Mouse (Mus musculus): ENCODE results near the gene Ptpra. TPM values are rescaled to one million over a fixed set of nuclear protein-coding genes. Genes with fewer than 3 reads are reported as not detected.

Ptpra gene
- total RNA-seq (2023), result 100 to 1,000 TPM; 104 to 116 TPM

DNA sequence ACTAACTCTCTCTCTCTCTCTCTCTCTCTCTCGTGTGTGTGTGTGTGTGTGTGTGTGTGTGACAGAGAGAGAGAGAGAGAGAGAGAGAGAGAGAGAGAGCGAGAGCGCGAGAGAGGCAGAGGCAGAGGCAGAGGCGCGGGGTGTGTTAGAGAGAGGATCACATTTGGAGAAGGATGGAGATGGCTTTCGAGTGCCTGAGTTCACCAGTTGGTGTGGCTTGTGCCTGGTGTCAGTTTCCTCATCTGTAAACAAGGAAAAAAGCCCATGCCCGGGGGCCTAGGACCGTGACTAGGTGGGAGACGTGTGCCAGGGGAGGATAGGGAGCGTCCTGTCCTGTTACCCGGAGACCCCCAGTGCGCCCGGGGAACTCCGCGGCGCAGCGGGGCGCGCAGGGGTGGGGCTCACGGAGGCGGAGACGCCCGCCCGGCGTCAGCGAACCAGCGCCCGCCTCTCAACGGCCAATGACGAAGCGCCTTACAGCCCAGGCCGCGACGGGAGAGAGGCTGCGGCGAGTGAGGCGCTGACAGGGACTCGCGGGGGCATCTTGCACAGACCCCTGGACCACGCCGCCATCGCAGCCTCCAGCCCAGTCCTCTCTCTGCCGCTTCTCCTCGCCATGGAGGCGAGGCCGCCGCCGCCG is at the start of gene Ptpra:
Gene Ptpra, plus strand, starts transcription at position 485 of the 640 bp plus-strand sequence.

DNA sequence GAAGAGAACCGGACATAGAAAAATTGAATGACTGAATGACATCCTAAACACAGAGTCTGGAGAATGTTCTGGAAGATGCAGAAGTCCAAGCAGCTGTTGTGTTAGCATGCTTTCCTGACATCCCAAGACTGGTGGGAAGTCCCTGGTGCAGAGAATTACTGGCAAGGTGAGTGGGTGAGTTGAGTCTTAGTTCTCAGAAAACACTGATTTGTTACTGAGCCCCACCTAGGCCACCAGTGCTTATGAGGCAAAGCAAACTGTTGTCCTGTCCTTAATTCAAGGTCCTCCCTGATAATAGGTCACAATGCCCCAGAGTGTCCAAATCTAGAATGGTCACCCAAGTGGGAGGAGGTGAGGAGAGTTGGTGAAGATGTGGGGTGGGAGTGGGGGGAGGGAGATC is 45.1 kb upstream of the Ptpra start, which contains the start of the genes Gm28372 and 1700020A23Rik:
Gene Gm28372, plus strand, starts transcription at position 301 of the 400 bp plus-strand sequence.
Gene 1700020A23Rik, plus strand, starts transcription at position 321 of the 400 bp plus-strand sequence.

DNA sequence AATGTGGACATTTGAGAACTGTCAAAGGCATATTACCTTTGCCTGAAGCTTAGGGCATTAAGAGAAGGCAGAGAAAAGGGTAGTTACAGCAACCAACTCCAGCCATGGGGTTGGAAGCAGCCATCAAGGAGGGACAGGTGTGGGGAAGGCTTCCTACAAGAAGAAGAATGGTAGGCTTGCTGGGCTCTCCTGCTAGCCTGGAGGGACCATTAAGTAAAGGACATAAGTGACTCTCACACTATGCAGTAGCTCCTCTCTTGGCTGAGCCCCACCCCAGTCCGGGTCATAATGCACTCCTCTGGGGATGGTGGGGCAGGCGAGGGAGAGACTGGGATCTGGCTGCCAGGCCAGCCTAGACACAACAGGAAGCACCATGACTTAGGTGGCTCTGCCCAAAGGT is 43.9 kb upstream of the Ptpra start, which contains the start of gene Tmem239:
Gene Tmem239, plus strand, starts transcription at position 301 of the 400 bp plus-strand sequence.

DNA sequence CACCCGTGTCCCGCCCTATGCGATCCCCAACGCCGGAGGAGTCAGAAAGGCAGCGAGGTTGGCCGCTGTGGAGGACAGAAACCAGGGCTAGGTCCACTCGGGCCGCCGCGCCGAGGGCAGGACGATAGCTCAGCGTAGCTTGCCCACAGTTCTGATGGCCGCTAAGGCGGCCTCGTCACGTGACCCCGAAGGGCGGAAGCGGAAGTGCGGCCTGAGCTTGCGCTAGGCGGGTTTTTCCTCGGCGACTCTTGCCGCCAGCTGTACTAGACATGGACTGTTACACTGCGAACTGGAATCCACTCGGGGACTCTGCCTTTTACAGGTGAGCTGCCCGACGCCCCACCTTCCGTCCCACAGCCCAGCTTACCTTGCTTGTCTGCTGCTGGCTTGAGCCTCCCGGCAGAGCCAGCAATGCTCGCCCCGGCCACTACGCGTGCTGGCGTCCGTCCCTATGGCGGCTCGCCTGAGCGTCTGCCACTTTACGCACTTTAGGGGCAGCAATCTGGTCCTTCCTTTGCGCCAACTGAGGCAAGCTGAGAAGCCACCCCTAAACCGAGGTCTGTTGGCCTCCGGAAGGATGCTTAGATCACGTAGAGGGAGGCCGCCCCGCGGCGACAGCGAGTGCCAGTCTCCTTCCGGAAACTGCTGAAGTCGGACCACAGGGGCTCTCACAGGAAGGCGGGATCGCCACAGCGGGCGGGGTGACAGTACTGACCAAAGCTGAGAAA is 25.8 kb upstream of the Ptpra start, which contains the start of the genes Vps16 and Pced1a:
Gene Vps16, plus strand, starts transcription at position 214 of the 728 bp plus-strand sequence.
Gene Pced1a, minus strand, starts transcription at position 576 of the 728 bp plus-strand sequence.

DNA sequence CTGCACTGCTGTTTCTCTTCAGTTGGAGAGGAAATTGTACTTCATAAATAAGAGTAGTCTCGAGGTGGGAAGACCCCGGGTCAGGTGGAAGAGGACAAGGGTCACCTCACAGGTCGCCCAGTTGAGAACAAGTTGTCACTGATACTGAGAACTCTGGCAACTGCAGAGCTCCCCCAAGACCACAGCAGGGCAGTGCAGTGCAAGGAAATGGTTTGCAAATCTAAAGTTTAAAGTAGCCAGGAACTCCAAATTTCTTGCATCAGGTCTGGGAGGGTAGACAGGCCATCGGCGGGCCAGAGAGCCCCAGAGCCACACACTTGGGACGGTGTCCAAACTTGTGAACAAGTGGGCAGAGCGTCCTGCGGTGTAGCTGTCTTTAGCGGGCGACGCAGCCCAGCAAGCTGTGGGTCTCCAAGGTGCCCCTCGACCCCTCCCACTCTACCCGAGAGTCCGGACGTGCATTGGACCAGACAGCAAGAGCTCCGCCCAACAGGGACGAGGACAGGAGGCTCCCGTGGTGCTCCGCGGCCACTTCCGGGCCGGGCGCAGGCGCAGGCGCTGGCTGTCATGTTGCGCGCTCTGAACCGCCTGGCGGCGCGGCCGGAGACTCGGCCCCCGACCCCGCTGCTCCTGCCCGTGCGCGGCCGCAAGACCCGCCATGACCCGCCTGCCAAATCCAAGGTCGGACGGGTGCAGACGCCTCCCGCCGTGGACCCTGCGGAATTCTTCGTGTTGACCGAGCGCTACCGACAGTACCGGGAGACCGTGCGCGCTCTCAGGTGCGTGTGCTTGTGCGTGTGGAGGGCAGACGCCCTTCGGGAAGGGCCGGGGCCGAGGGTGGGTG is 113.4 kb downstream of the Ptpra start, which contains the start of gene Mrps26:
Gene Mrps26, plus strand, starts transcription at position 531 of the 844 bp plus-strand sequence.

DNA sequence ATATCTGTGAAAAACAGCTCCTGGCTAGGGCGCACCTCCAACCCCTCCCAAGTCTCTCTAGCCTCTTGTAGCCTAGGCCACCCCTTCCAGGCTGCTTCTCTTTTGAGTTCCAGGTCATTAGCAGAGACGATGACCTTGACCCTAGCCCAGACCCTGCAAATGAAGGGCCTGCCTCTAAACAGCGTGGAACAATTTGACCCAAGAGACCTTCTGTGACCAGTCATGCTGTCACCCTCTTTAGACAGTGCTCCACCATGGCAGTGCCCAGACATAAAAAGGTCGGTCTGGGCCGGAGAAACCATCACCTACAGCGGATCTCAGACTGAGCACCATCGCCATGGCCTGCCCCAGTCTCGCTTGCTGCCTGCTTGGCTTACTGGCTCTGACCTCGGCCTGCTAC is 125.8 kb downstream of the Ptpra start, which contains the start of gene Oxt:
Gene Oxt, plus strand, starts transcription at position 301 of the 400 bp plus-strand sequence.

DNA sequence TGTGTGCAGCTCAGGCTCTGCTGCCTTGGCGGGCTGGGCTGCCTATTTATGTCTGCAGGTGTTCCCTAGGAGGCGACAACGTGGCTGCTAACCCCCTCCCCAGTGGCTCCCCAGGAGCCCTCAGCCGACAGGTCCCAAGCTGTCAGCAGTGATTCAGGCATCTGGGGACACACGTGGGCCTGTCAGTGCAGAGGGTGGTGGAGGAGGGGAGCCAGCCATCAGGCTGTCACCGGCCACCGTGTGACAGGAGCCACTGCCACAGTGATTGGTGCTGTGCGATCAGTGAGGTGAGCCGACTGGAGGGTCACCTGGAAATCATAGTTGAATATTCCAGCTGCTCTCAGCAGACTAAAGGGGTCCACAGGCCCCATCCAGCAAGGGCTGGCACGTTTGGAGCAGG is 132.5 kb downstream of the Ptpra start, which contains the start of gene Avp:
Gene Avp, minus strand, starts transcription at position 3 of the 400 bp plus-strand sequence.

Other genes with a start within 250 kb of the Ptpra start
- gene Nop56, start 175.8 kb upstream of the Ptpra start, total RNA-seq (2023), result 100 to 1,000 TPM; 315 to 340 TPM
- 100 to 1,000 TPM; 127 to 154 TPM for gene Idh3b, start 165.7 kb upstream of the Ptpra start, total RNA-seq (2023)
- gene Ebf4, start 155.1 kb upstream of the Ptpra start, total RNA-seq (2023), result not detected
- gene Cpxm1, start 52.7 kb upstream of the Ptpra start, total RNA-seq (2023), result 1 to 10 TPM in 1 of 2 experiments, not detected in 1; 1.2 TPM
- not detected for gene Gm28372, start 45.0 kb upstream of the Ptpra start, total RNA-seq (2023)
- not detected for gene 1700020A23Rik, start 45.0 kb upstream of the Ptpra start, total RNA-seq (2023)
- not detected for gene Tmem239, start 43.8 kb upstream of the Ptpra start, total RNA-seq (2023)
- gene Vps16, start 25.9 kb upstream of the Ptpra start, total RNA-seq (2023), result 100 to 1,000 TPM; 156 to 175 TPM
- 10 to 100 TPM; 22.2 to 26.2 TPM for gene Pced1a, start 25.6 kb upstream of the Ptpra start, total RNA-seq (2023)
- gene Mrps26, start 113.5 kb downstream of the Ptpra start, total RNA-seq (2023), result 10 to 100 TPM; 51.4 to 51.5 TPM
- gene Oxt, start 125.9 kb downstream of the Ptpra start, total RNA-seq (2023), result not detected
- not detected for gene Avp, start 132.3 kb downstream of the Ptpra start, total RNA-seq (2023)
- gene Fastkd5, start 179.7 kb downstream of the Ptpra start, total RNA-seq (2023), result 10 to 100 TPM; 11.4 to 13.1 TPM
- 1 to 10 TPM; 5.8 to 9.7 TPM for gene Ubox5, start 179.8 kb downstream of the Ptpra start, total RNA-seq (2023)
- gene Lzts3, start 192.5 kb downstream of the Ptpra start, total RNA-seq (2023), result 1 to 10 TPM; 5.4 to 5.9 TPM
- gene Ddrgk1, start 214.4 kb downstream of the Ptpra start, total RNA-seq (2023), result 100 to 1,000 TPM; 143 to 150 TPM
- gene Itpa, start 217.3 kb downstream of the Ptpra start, total RNA-seq (2023), result 10 to 100 TPM; 17.8 to 22.2 TPM
- gene Slc4a11, start 247.2 kb downstream of the Ptpra start, total RNA-seq (2023), result 1 to 10 TPM; 5.8 to 7.1 TPM